Mouse (Mus musculus): ENCODE data around the gene Dhx34. TPM values are rescaled to one million over a fixed set of nuclear protein-coding genes. Genes with fewer than 3 reads are reported as not detected.
"Not testable (repeated sequence)": the region's sequence is repeated elsewhere in the genome, so short reads cannot be mapped to it uniquely, and the experiment has no call there.

The Dhx34 gene
- polyA plus RNA-seq, 1 experiment from 2014 or later = 21.3 TPM

DNA sequence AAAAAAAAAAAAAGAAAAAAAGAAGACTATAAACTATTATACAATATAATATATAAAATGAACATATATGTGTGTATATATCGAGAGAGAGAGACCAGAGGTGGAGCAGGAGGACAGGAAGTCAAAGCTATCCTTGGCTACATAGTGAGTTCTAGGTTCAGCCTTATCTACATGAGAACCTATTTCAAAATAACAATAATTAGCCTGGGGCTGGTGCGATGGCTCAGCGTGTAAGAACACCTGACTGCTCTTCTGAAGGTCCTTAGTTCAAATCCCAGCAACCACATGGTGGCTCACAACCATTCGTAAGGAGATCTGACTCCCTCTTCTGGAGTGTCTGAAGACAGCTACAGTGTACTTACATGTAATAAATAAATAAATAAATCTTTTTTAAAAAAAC is 34.1 kb upstream of the Dhx34 start:
- not testable (repeated sequence) for ATAC-seq (ENCODE audit: low FRiP score, low TSS enrichment); H3K9ac ChIP-seq (replicated peaks; ENCODE audit: low read length); H3K36me3 ChIP-seq (ENCODE audit: insufficient read depth, low read length); H3K27ac ChIP-seq (ENCODE audit: low read length); H3K27me3 ChIP-seq (ENCODE audit: insufficient read depth, low read length); H3K4me3 ChIP-seq (ENCODE audit: low read length); H3K4me2 ChIP-seq (replicated peaks; ENCODE audit: low read depth, low read length); H3K9me3 ChIP-seq (ENCODE audit: low read length); H3K4me1 ChIP-seq (ENCODE audit: insufficient read depth, low read length)
- 80% methylated on average over 4 of the region's 4 CpGs for WGBS

DNA sequence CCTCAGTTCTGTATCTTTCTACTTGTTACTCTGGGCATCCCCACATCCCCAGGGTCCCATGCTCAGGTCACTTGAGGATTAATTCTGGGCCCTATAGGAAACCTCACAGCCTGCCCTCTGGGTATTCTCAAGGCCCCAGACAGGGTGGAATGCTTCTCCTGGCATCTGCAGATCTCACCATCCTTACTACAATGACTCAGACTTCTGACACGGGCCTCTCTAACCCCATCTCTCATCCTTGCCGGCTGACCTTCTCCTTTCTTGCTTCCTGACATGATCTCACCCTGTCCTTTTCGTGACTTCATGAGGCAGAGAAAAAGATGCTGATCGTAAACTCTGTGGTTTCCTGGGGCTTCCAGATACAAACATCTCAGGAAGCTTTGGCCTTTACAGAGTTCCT is 32.4 kb upstream of the Dhx34 start:
- Histone ChIP-seq H3K27ac (ENCODE audit: low read length) (no peak overlapping the region), H3K9ac (replicated peaks; ENCODE audit: low read length) (no peak overlapping the region), H3K4me1 (ENCODE audit: insufficient read depth, low read length) (no peaks in the 10 kb centered on the region), H3K36me3 (ENCODE audit: insufficient read depth, low read length) (no peaks in the 10 kb centered on the region), H3K4me2 (replicated peaks; ENCODE audit: low read depth, low read length) (no peak overlapping the region), H3K9me3 (ENCODE audit: low read length) (no peaks in the 10 kb centered on the region), H3K4me3 (ENCODE audit: low read length) (no peak overlapping the region), H3K27me3 (ENCODE audit: insufficient read depth, low read length) (no peaks in the 10 kb centered on the region)
- no peak for ATAC-seq (ENCODE audit: low FRiP score, low TSS enrichment)
- WGBS = 40% methylated on average over 4 of the region's 4 CpGs

DNA sequence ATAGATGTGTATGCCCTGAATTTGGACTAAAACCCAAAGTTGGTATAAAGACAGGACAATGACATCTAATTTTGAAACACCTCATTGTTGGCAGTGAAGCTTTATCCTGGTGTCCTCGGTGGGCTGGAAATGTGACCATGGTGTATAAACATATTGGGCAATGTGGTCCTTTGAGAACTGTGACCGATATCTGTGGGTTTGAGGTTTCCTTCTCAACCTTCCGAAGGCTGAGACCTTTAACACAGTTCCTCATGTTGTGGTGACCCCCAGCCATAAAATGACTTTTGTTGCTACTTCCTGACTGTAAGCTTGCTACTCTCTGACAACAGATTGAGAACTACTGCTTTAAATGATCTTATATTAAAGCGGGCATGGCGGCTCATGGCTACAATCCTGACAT is 28.9 kb upstream of the Dhx34 start:
- H3K4me1 ChIP-seq (ENCODE audit: insufficient read depth, low read length) = no peaks in the 10 kb centered on the region
- no peak overlapping the region for H3K9ac ChIP-seq (replicated peaks; ENCODE audit: low read length)
- H3K4me3 ChIP-seq (ENCODE audit: low read length) = no peak overlapping the region
- H3K4me2 ChIP-seq (replicated peaks; ENCODE audit: low read depth, low read length) = no peak overlapping the region
- H3K36me3 ChIP-seq (ENCODE audit: insufficient read depth, low read length) = no peaks in the 10 kb centered on the region
- no peak for ATAC-seq (ENCODE audit: low FRiP score, low TSS enrichment)
- WGBS = 83% methylated on average over 5 of the region's 5 CpGs
- H3K27me3 ChIP-seq (ENCODE audit: insufficient read depth, low read length) = no peaks in the 10 kb centered on the region
- H3K27ac ChIP-seq (ENCODE audit: low read length) = no peak overlapping the region
- H3K9me3 ChIP-seq (ENCODE audit: low read length) = no peaks in the 10 kb centered on the region

DNA sequence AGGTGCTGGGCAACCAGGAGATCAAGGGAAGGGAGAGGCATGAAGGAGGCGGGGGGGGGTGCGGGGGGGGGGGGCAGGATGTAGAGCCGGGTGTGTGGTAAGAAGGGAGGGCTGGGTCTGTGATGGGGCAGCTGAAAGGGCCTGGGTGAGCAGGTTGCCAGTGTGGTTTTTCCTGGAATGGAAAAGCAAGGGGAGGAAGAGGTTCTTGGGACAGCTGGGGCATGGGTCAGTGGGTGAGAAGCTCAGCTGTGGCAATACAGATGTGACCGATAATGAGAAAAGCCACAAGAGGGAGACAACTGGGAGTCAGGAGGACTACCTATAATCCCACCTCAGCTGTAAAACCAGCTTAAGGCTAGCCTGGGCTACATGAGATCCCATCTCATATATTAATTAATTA is 24.1 kb upstream of the Dhx34 start:
- Histone ChIP-seq H3K4me3 (ENCODE audit: low read length) (no peak overlapping the region), H3K4me2 (replicated peaks; ENCODE audit: low read depth, low read length) (no peak overlapping the region), H3K36me3 (ENCODE audit: insufficient read depth, low read length) (no peaks in the 10 kb centered on the region), H3K27ac (ENCODE audit: low read length) (no peak overlapping the region), H3K4me1 (ENCODE audit: insufficient read depth, low read length) (0 out of 2 replicates have a peak, but pooled peaks cover 2% of the 10 kb centered on the region), H3K9ac (replicated peaks; ENCODE audit: low read length) (no peak overlapping the region), H3K9me3 (ENCODE audit: low read length) (no peaks in the 10 kb centered on the region), H3K27me3 (ENCODE audit: insufficient read depth, low read length) (no peaks in the 10 kb centered on the region)
- 48% methylated on average over 1 of the region's 4 CpGs for WGBS
- ATAC-seq (ENCODE audit: low FRiP score, low TSS enrichment) = no peak

- H3K9me3 ChIP-seq (ENCODE audit: low read length) = no peaks in the 10 kb centered on the region
- WGBS = 39% methylated on average over 5 of the region's 5 CpGs
- H3K4me2 ChIP-seq (replicated peaks; ENCODE audit: low read depth, low read length) = no peak within 1 kb of the TSS
- no peak within 1 kb of the TSS for H3K4me3 ChIP-seq (ENCODE audit: low read length)
- H3K36me3 ChIP-seq (ENCODE audit: insufficient read depth, low read length) = no peaks in the 10 kb centered on the region
- no peaks in the 10 kb centered on the region for H3K27me3 ChIP-seq (ENCODE audit: insufficient read depth, low read length)
- no peak within 1 kb of the TSS for H3K27ac ChIP-seq (ENCODE audit: low read length)
- ATAC-seq (ENCODE audit: low FRiP score, low TSS enrichment) = no peak
- H3K4me1 ChIP-seq (ENCODE audit: insufficient read depth, low read length) = peaks cover 8% of the 10 kb centered on the region; the same call in 1 of the 2 replicates
- H3K9ac ChIP-seq (replicated peaks; ENCODE audit: low read length) = no peak within 1 kb of the TSS
Observed at GRCm38 (mm10) chr7:16244067-16244466, 22.2 kb upstream of the Dhx34 start, which contains the start of gene C5ar2. Gene C5ar2, minus strand, starts transcription at chr7:16244154.

- WGBS = 82% methylated on average over 6 of the region's 6 CpGs
- Histone ChIP-seq H3K4me3 (ENCODE audit: low read length) (no peak overlapping the region), H3K4me2 (replicated peaks; ENCODE audit: low read depth, low read length) (no peak overlapping the region)
Observed at GRCm38 (mm10) chr7:16242198-16242597, 20.4 kb upstream of the Dhx34 start.

GRCm38 (mm10) chr7:16241787-16242186 is 19.9 kb upstream of the Dhx34 start:
- no peaks in the 10 kb centered on the region for H3K36me3 ChIP-seq (ENCODE audit: insufficient read depth, low read length)
- no peaks in the 10 kb centered on the region for H3K27me3 ChIP-seq (ENCODE audit: insufficient read depth, low read length)
- H3K9ac ChIP-seq (replicated peaks; ENCODE audit: low read length) = no peak overlapping the region
- 46% methylated on average over 11 of the region's 11 CpGs for WGBS
- H3K4me2 ChIP-seq (replicated peaks; ENCODE audit: low read depth, low read length) = no peak overlapping the region
- ATAC-seq (ENCODE audit: low FRiP score, low TSS enrichment) = no peak
- H3K9me3 ChIP-seq (ENCODE audit: low read length) = no peaks in the 10 kb centered on the region
- H3K4me1 ChIP-seq (ENCODE audit: insufficient read depth, low read length) = peaks cover 8% of the 10 kb centered on the region; the same call in 1 of the 2 replicates
- no peak overlapping the region for H3K4me3 ChIP-seq (ENCODE audit: low read length)
- H3K27ac ChIP-seq (ENCODE audit: low read length) = no peak overlapping the region

More at GRCm38 (mm10) chr7:16242198-16242597, 20.4 kb upstream of the Dhx34 start:
- H3K9ac ChIP-seq (replicated peaks; ENCODE audit: low read length) = no peak overlapping the region
- no peaks in the 10 kb centered on the region for H3K27me3 ChIP-seq (ENCODE audit: insufficient read depth, low read length)
- no peaks in the 10 kb centered on the region for H3K36me3 ChIP-seq (ENCODE audit: insufficient read depth, low read length)
- H3K27ac ChIP-seq (ENCODE audit: low read length) = no peak overlapping the region
- peaks cover 8% of the 10 kb centered on the region; the same call in 1 of the 2 replicates for H3K4me1 ChIP-seq (ENCODE audit: insufficient read depth, low read length)
- no peak for ATAC-seq (ENCODE audit: low FRiP score, low TSS enrichment)
- H3K9me3 ChIP-seq (ENCODE audit: low read length) = no peaks in the 10 kb centered on the region

DNA sequence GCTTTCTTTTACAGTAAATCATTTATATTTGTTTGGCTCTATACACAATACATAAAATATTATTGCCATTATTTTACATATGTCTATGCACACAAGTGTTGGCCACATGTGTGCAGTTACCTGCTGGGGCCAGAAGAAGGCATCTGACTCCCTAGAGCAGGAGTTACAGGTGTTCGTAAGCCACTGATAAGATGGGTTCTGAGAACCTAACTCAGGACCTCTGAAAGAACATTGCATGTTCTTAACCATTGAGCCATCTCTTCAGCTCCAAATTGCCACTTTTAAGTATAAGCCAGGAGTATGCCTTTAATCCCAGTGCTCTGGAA is 19.1 kb upstream of the Dhx34 start:
- H3K4me2 ChIP-seq (replicated peaks; ENCODE audit: low read depth, low read length) = no peak overlapping the region
- no peak for ATAC-seq (ENCODE audit: low FRiP score, low TSS enrichment)
- H3K4me1 ChIP-seq (ENCODE audit: insufficient read depth, low read length) = peaks cover 8% of the 10 kb centered on the region; the same call in 1 of the 2 replicates
- no peak overlapping the region for H3K4me3 ChIP-seq (ENCODE audit: low read length)
- H3K9ac ChIP-seq (replicated peaks; ENCODE audit: low read length) = no peak overlapping the region
- 97% methylated on average over 1 of the region's 1 CpGs for WGBS
- H3K27me3 ChIP-seq (ENCODE audit: insufficient read depth, low read length) = no peaks in the 10 kb centered on the region
- no peaks in the 10 kb centered on the region for H3K36me3 ChIP-seq (ENCODE audit: insufficient read depth, low read length)
- no peak overlapping the region for H3K27ac ChIP-seq (ENCODE audit: low read length)
- no peaks in the 10 kb centered on the region for H3K9me3 ChIP-seq (ENCODE audit: low read length)

GRCm38 (mm10) chr7:16240281-16240977 is 18.6 kb upstream of the Dhx34 start:
- Histone ChIP-seq H3K9me3 (ENCODE audit: low read length) (no peaks in the 10 kb centered on the region), H3K9ac (replicated peaks; ENCODE audit: low read length) (no peak overlapping the region), H3K4me1 (ENCODE audit: insufficient read depth, low read length) (peaks cover 8% of the 10 kb centered on the region; the same call in 1 of the 2 replicates), H3K4me2 (replicated peaks; ENCODE audit: low read depth, low read length) (no peak overlapping the region), H3K27me3 (ENCODE audit: insufficient read depth, low read length) (no peaks in the 10 kb centered on the region), H3K36me3 (ENCODE audit: insufficient read depth, low read length) (no peaks in the 10 kb centered on the region), H3K4me3 (ENCODE audit: low read length) (no peak overlapping the region), H3K27ac (ENCODE audit: low read length) (no peak overlapping the region)
- 91% methylated on average over 7 of the region's 7 CpGs for WGBS
- ATAC-seq (ENCODE audit: low FRiP score, low TSS enrichment) = no peak

GRCm38 (mm10) chr7:16239554-16239997 is 17.7 kb upstream of the Dhx34 start:
- ATAC-seq (ENCODE audit: low FRiP score, low TSS enrichment) = no peak
- 25% methylated on average over 9 of the region's 9 CpGs for WGBS

More at GRCm38 (mm10) chr7:16239554-16239997, 17.7 kb upstream of the Dhx34 start:
- Histone ChIP-seq H3K27me3 (ENCODE audit: insufficient read depth, low read length) (no peaks in the 10 kb centered on the region), H3K4me3 (ENCODE audit: low read length) (no peak overlapping the region), H3K4me1 (ENCODE audit: insufficient read depth, low read length) (peaks cover 8% of the 10 kb centered on the region; the same call in 1 of the 2 replicates), H3K4me2 (replicated peaks; ENCODE audit: low read depth, low read length) (no peak overlapping the region), H3K9me3 (ENCODE audit: low read length) (no peaks in the 10 kb centered on the region), H3K36me3 (ENCODE audit: insufficient read depth, low read length) (no peaks in the 10 kb centered on the region), H3K9ac (replicated peaks; ENCODE audit: low read length) (no peak overlapping the region), H3K27ac (ENCODE audit: low read length) (no peak overlapping the region)
